Mouse (Mus musculus): ENCODE measurements around the gene Isl1.

- TF ChIP-seq POLR2A (IDR thresholded peaks at IDR 0.05; ENCODE audit: control insufficient read depth, extremely low read depth, insufficient read depth, low read length, poor library complexity) = no peak
- TF ChIP-seq CTCF (IDR thresholded peaks at IDR 0.05; ENCODE audit: borderline replicate concordance, control insufficient read depth, extremely low read depth, insufficient read depth, low read length, poor library complexity) = no peak
These were observed 12.3 kb downstream of the Isl1 start for GRCm38 (mm10) chr13:116297048-116297811.

All from thymus, adult 2 months (tissue).